Mouse (Mus musculus): ENCODE measurements around the gene Alyref.

The Alyref gene

GRCm38 (mm10) chr11:120627468-120628300 is 29.5 kb upstream of the Alyref start:
- in situ Hi-C loops (cut with MboI; ENCODE audit: low pct_unique_long_range_greater_than_20kb in 1 of 2, low sequenced_read_pairs in 2 of 2, unreplicated experiment in 1 of 2), result no loop called here

DNA sequence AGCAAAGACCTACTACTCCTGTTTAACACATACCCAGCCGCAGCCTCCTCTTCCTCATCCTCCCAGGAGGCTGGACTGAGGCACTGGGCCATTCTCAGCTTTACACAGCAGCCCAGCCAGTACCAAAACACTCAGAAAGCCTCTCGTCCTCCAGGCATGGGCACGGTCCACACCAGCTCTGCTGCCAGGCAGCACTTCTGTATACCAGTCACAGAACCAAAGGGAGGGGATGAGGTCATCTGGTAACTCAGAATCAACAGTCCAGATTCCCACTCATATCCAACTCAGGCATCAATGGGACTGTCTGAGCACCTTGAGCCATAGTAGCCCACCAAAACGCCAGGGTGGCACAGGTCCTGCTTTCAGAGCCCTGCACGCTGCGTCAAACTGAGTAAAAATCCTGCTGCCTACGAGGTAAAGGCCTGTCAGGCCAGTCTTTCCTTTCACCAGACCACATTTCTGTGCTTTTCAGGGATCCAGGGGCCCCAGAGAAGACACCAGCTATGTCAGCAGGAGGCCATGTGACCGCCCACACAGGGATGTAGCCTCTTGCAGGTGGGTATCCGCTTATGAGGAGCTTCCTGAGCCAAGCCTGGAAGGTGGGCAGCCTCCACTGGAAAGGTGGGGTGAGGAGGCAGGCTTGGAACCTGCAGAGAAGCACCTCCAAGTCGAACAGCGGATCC is 28.8 kb upstream of the Alyref start:
- in situ Hi-C loops (cut with MboI; ENCODE audit: low pct_unique_long_range_greater_than_20kb in 1 of 2, low sequenced_read_pairs in 2 of 2, unreplicated experiment in 1 of 2), result no loop called here

- in situ Hi-C loops (cut with MboI; ENCODE audit: low pct_unique_long_range_greater_than_20kb in 1 of 2, low sequenced_read_pairs in 2 of 2, unreplicated experiment in 1 of 2), result no loop called here
These were observed 27.1 kb upstream of the Alyref start, which contains the start of gene Sirt7 for GRCm38 (mm10) chr11:120625152-120625775. Gene Sirt7, minus strand, starts transcription at chr11:120625240.

GRCm38 (mm10) chr11:120624680-120625111 is 26.5 kb upstream of the Alyref start:
- in situ Hi-C loops (cut with MboI; ENCODE audit: low pct_unique_long_range_greater_than_20kb in 1 of 2, low sequenced_read_pairs in 2 of 2, unreplicated experiment in 1 of 2), result no loop called here

DNA sequence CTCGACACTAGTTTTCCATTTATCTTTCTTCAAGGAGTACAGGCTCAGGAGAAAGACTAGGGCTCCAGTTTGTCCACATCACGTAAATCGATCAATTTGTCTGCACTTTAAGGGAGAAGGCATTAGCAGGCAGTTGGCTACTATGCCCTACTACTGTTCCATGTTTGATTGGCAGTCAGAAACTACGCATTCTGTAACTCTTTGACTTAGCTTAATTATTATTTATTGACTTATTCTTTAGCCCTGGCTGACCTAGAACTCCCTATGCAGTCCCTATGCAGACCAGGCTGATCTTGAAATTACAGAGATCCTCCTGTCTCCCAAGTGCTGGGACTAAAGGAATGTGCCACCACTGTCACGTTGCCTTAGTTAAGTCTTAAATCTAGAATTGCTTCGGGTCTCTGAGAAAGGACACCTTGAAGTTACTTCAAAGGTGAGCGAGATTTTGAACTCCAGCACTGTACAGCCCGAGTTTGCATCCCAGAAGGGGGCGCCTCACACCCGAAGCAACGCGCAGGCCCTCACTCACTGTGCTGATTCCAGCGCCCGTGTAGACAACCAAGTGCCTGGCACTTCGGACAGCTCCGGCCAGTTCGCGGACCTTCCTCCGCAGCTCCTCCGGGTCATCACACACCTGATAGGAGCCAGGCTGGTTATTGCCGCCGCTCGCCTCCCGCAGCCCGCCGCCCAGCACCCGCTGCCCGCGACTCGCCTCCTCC is 26.0 kb upstream of the Alyref start:
- in situ Hi-C loops (cut with MboI; ENCODE audit: low pct_unique_long_range_greater_than_20kb in 1 of 2, low sequenced_read_pairs in 2 of 2, unreplicated experiment in 1 of 2), result no loop called here

GRCm38 (mm10) chr11:120622805-120623204 is 24.6 kb upstream of the Alyref start:
- in situ Hi-C loops (cut with MboI; ENCODE audit: low pct_unique_long_range_greater_than_20kb in 1 of 2, low sequenced_read_pairs in 2 of 2, unreplicated experiment in 1 of 2), result no loop called here

- in situ Hi-C loops (cut with MboI; ENCODE audit: low pct_unique_long_range_greater_than_20kb in 1 of 2, low sequenced_read_pairs in 2 of 2, unreplicated experiment in 1 of 2), result no loop called here
These were observed 22.0 kb upstream of the Alyref start for GRCm38 (mm10) chr11:120620195-120620594.

DNA sequence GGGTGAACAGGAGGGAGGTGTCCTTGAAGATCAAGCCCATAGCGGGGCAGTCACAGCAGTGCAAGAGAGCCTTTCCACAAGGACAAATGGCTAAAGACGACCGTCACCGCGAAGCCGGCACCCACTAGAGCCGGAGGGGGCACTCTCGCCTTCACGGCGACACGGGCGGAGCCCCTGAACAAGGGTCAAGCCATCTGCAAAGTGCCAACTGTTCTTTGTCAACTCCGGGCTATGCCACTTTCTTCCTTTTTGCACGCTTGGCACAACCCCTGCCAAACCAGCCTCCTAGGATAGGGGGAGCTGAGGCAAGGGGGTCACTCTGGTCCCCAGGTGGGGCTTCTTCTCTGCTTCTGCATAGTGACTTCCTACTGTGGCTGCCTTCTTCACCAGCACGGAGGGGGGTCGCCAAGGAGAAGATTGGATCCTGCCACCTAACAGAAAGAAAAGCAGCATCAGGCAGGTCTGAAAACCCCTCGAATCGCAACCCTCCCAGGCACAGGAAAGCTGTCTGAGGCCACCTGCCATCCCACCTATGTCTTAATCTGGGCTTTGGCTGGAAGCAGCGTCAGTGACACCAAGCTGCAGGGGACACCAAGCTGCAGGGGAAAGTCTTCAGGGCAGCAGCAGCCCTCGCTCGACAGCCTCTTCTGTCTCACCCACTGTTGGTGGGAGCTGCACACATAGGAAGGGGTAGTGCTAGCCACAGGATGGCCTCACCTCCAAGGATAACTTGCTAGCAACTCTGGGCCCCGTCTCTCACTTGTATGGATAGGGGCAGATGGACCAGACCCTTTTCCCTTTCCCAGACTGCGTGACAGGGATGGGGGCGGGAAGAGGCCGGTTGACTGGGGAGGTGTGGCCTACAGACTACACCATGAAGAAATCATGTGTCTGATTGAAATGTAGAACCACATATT is 20.7 kb upstream of the Alyref start:
- in situ Hi-C loops (cut with MboI; ENCODE audit: low pct_unique_long_range_greater_than_20kb in 1 of 2, low sequenced_read_pairs in 2 of 2, unreplicated experiment in 1 of 2), result no loop called here

- in situ Hi-C loops (cut with MboI; ENCODE audit: low pct_unique_long_range_greater_than_20kb in 1 of 2, low sequenced_read_pairs in 2 of 2, unreplicated experiment in 1 of 2), result no loop called here
These were observed 19.5 kb upstream of the Alyref start, which contains the start of gene Pcyt2 for GRCm38 (mm10) chr11:120617519-120618112. Gene Pcyt2, minus strand, starts transcription at chr11:120617936.

DNA sequence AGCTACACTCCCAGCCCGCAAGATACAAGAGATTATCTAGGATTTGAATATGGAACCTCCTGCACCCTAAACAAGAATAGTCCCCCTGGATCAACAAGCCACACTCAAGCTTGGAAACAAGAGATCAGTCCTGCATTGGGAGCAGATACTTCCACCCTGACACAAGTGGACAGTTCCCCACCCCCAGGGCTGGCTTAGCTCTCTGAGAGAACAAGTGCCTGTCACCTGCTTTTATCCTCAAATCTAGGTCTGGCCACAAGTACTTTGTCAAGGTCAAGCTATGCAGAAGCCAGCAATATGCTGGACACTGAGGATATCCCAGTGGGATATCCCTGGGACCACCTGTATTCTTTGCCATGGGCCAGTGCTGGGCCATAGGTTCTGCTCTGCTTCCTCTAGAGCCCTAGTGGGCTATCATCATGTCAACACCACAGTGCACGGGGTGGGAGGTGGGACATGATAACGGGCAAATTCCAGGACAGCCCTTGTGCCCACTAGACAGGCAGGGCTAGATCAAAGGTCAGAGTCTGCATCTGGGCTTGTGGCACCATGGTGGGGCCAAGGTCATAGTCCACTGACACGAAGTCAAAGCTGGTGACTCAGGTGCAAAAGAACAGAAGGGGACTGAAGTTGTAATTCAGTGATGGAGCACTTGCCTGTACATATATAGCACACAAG is 18.6 kb upstream of the Alyref start:
- in situ Hi-C loops (cut with MboI; ENCODE audit: low pct_unique_long_range_greater_than_20kb in 1 of 2, low sequenced_read_pairs in 2 of 2, unreplicated experiment in 1 of 2), result no loop called here

- in situ Hi-C loops (cut with MboI; ENCODE audit: low pct_unique_long_range_greater_than_20kb in 1 of 2, low sequenced_read_pairs in 2 of 2, unreplicated experiment in 1 of 2), result no loop called here
These were observed 17.5 kb upstream of the Alyref start for GRCm38 (mm10) chr11:120615606-120616203.

GRCm38 (mm10) chr11:120615167-120615566 is 17.0 kb upstream of the Alyref start:
- in situ Hi-C loops (cut with MboI; ENCODE audit: low pct_unique_long_range_greater_than_20kb in 1 of 2, low sequenced_read_pairs in 2 of 2, unreplicated experiment in 1 of 2), result no loop called here

- in situ Hi-C loops (cut with MboI; ENCODE audit: low pct_unique_long_range_greater_than_20kb in 1 of 2, low sequenced_read_pairs in 2 of 2, unreplicated experiment in 1 of 2), result no loop called here
These were observed 15.8 kb upstream of the Alyref start for GRCm38 (mm10) chr11:120613976-120614375.

- in situ Hi-C loops (cut with MboI; ENCODE audit: low pct_unique_long_range_greater_than_20kb in 1 of 2, low sequenced_read_pairs in 2 of 2, unreplicated experiment in 1 of 2), result no loop called here
These were observed 15.4 kb upstream of the Alyref start for GRCm38 (mm10) chr11:120613481-120613972.

- in situ Hi-C loops (cut with MboI; ENCODE audit: low pct_unique_long_range_greater_than_20kb in 1 of 2, low sequenced_read_pairs in 2 of 2, unreplicated experiment in 1 of 2), result no loop called here
These were observed 14.6 kb upstream of the Alyref start for GRCm38 (mm10) chr11:120612763-120613162.

DNA sequence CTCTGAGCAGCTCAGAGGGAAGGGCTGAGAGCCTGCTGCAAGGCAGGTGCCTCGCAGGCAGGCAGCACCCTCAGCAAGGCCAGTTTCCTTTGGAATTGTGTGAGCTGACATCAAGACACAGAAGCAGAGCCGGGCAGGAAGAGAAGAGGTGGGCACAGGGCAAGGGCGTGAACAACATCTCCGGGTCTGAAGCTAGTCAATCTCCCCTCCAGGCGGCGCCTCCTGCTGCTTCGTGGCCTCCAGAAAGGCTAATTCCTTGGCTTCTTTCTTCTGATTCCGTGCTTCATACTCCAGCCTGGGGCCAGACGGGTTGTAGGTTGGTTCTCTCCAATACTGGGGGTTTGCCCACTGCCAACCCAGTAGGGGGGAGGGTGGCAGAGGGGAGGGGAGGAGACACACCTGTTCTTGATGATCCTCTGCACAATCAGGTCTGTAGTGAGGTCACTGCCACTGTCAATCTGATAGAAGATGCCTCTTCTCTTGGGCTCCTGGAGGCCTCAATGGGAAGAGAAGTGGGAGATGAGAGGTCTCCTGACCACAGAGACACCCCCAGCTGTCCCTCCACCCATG is 12.4 kb upstream of the Alyref start:
- in situ Hi-C loops (cut with MboI; ENCODE audit: low pct_unique_long_range_greater_than_20kb in 1 of 2, low sequenced_read_pairs in 2 of 2, unreplicated experiment in 1 of 2), result no loop called here
